Mouse (Mus musculus) thymus, adult 18-20 months (tissue): ENCODE measurements around the gene Cacna1i.

ENCODE experiments used
- DNase-seq, 2 experiments: peaks; one replicate each; pipeline ENCODE4 v3.0.0; 2022; ENCODE audit warnings: mixed read lengths in 2 of 2

Cacna1i gene

GRCm38 (mm10) chr15:80413988-80414721 is 127.1 kb downstream of the Cacna1i start:
- no peak for DNase-seq

- DNase-seq: no peak
Observed at GRCm38 (mm10) chr15:80415132-80415531, 128.1 kb downstream of the Cacna1i start.

- DNase-seq: no peak
Observed at GRCm38 (mm10) chr15:80417066-80417465, 130.0 kb downstream of the Cacna1i start.

GRCm38 (mm10) chr15:80418146-80418545 is 131.1 kb downstream of the Cacna1i start:
- no peak for DNase-seq

- no peak for DNase-seq
Observed at GRCm38 (mm10) chr15:80430324-80430723, 143.3 kb downstream of the Cacna1i start.

GRCm38 (mm10) chr15:80436961-80437360 is 149.9 kb downstream of the Cacna1i start:
- no peak for DNase-seq

- no peak for DNase-seq
Observed at GRCm38 (mm10) chr15:80437996-80438395, 151.0 kb downstream of the Cacna1i start.

- no peak for DNase-seq
Observed at GRCm38 (mm10) chr15:80438423-80438822, 151.4 kb downstream of the Cacna1i start.

GRCm38 (mm10) chr15:80440195-80440594 is 153.2 kb downstream of the Cacna1i start:
- no peak for DNase-seq

- DNase-seq: no peak
Observed at GRCm38 (mm10) chr15:80445956-80446687, 159.1 kb downstream of the Cacna1i start.
